Mouse (Mus musculus): ENCODE measurements around the gene Plekhg6.

Gene Plekhg6

DNA sequence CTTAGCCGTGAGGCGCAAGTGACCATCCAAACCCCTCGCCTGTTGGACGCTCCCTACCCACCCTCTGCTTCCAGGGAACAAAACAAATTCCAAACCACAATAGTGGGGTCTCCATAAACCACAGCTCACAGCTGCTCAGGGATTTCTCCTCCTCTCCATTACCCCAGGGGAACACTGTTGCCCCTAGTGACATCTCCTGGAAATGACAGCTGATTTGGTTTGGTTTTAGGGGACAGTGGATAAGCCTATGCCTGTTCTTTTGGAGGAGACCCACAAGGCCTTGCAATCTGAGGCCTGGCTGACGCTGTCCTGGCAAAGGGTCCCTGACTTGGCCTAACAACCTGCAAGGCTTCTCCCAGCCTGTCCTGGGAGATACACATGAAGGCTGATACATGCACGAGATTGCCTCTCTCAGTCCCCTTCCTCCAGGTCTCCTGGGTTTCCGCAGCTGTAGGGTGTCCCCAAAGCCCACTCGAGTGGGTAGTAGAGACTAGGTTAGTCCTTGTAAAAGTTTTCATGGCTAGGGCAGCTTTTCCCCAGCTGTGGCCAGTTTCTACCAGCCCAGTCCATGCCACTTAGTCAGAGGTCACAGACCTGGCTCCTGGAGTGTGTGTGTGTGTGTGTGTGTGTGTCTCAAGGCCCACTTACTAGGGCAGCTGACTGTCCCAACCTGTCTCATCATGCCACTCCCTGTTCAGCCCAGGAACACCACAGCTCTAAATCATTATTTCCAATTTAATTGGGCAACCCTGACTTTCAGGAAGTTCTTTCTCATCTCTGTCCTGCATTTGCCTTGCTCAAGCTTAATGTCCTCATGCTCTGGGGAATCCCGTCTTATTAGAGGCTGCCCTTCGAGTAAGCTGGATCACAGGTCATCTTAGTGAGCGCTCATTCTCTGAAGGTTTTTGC lies 4.7 kb upstream of the Plekhg6 start:
- no peak for DNase-seq (ENCODE audit: low read depth, low spot score)

DNA sequence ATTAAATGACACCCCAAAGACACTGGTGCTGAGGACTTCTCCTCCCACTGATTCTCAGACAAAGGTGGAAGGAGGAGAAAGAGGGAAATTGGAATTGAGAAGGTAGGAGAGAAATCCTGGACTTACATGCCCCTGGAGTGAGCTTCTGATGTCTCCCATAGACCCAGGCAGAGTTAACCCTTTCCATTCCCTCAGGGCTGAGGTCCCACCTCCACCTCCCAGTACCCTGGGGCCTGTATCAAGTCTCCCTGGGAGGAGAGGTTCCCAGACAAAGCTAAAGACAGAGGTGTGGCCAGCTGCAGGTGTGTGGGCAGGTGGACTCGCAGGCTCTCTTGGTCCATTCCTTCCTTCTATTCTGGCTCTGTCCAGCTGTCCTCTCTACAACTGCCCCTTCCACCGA lies 1.4 kb upstream of the Plekhg6 start:
- no peak for DNase-seq (ENCODE audit: low read depth, low spot score)

DNA sequence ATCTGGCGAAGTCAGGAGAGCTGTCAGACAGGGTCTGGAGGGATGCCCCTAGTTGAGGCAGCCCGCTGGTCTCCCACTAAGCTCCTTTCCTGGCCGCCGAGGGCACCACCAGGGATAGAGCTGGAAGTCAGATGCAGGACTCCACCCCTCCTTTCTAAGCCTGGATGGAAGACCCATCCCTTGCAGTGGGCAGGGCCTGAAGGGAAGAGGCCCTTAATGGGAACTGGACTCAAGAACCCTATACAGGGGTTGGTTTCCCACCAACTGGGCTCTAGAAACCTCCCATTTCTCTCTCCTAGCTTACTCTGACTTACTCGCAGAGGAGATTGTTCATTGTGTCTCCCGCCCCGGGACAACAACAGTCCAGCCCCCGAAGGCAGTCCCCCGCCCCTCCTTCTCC lies 812 bp downstream of the Plekhg6 start:
- DNase-seq (ENCODE audit: low read depth, low spot score) = no peak

DNA sequence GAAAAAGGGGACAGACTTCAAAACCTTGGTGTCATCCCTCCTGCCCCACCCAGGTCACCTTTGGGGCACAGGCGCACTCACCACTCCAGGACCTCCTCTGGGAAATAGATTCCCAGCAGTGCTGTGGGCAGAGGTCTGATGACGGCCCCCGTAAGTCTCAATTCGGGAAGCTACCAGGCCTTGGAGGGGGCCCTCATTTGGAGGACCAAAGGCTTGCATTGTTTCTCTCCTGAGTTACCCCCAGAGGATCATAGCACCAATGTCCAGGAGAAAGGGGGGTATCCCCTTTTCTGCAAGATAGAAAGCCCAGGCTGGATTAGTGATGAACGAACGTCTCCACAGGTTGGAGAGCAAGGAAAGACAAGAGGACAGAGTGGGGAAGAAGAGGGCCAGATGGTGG lies 2.0 kb downstream of the Plekhg6 start:
- DNase-seq (ENCODE audit: low read depth, low spot score) = no peak

DNA sequence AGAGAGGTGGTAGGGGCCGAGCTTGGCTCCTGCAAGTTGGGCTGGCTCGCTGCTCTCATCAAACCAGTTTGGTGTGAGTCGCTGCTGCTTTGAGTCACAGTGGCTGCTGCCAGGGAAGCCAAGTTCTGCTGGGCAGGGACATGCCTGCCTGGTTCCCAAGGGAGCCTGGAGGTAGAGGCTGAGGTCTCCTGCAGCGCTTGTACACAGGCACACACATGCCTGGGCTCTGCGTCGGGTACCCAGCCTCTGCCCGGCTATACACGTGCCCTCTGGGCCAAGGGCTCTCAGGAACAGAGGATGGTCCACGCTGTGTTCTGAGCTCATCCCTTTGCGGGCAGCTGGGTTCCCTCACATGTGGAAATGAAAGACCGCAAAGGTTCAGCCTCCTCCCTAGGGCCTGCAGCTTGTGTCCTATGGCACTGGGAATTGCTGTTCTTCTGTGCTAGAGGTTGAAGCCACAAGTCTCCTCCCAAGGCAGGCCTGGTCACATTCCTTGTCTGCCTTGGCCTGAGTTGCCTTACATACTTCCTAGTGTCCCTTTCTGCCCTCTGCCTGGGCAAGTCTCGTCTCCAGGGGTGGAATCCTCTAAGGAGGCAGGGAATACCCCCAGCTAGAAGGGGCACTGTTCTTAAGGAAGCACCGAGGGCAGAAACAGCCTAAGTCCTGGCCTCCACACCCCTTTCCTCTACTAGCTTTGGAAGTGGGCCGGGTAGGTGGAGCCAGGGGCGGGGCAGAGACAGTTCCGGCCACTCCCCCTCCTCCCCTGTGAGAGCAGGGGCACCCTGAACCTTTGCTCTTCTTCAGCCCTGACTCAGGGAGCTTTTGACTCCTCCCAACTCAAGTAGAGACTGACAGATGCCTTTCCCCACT lies 2.8 kb downstream of the Plekhg6 start:
- DNase-seq (ENCODE audit: low read depth, low spot score) = no peak

DNA sequence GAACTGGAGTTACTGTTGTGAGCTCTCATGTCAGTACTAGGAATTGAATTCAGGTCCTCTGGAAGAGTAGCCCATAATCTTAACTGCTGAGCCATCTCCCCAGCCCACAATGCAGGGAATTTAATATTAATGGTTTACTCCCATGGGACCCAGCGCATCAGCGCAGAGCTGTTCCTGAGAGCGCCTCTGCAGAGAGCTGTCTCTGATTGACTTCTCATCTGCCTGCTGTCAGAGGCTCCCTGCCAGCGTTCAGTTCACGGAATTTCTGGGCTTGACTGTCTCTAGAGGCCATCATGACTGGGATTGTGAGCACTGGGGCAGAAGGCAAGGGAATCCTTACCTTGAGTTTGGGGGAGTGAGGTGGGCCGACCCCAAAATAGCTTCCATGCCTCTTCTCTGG lies 3.6 kb downstream of the Plekhg6 start:
- no peak for DNase-seq (ENCODE audit: low read depth, low spot score)

DNA sequence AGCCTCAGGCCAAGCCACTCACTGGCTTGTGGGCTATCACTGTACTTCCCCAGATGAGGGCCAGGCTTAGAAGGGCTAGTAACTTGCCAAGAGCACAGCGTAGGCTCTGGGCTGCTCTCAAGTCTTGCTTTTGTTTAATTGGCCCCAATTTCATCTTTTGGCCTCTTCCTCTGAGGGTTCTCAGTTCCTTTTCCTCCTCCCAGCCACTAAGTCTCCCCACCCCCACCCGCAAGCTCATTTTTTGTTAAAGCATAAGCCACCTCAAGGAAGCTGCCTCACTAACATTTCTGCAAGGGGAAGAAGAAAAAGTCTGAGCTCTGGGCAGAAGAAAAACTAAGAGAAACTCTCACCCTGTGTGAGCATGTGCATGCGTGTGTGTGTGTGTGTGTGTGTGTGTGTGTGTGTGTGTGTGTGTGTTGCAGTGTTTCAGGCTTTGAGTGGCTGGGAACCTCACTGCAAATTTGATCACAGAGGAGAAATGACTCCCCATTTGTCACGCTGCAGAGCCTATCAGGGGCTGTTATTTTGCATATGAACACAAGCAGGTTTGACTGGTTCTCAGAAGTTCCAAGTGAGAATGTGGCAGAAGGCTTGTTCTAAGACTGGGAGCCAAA lies 12.7 kb downstream of the Plekhg6 start:
- no peak for DNase-seq (ENCODE audit: low read depth, low spot score)

DNA sequence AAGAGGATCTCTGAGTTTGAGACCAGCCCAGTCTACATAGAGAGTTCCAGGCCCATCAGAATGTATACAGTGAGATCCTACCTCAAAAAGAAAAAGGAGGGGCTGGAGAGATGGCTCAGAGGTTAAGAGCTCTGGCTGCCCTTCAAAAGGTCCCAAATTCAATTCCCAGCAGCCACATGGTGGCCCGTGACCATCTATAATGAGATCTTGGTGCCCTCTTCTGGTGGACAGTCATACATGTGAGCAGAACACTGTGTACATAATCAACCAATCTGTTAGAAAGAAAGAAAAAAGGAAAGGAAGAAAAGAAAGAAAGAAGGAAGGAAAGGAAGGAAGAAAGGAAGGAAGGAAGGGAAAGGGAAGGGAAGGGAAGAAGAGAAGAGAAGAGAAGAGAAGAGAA lies 14.5 kb downstream of the Plekhg6 start:
- DNase-seq (ENCODE audit: low read depth, low spot score) = no peak

DNA sequence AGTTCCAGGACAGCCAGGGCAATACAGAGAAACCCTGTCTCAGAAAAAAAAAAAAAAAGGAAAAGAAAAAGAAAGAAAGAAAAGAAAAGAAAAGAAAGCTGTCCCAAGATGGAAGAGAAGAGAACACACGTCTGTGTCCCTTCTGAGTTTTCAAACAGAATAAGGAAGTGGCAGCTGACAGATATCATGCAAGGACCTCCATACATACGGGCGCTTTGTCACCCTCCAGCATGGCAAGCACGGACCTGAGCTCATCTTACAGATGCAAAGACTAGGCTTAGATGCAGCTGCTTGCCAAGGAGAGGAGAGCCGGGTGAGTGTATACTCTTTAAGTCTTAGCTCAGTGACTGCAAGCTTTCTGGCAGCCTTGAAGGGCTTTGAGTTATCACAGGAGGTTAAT lies 15.1 kb downstream of the Plekhg6 start:
- DNase-seq (ENCODE audit: low read depth, low spot score) = no peak

DNA sequence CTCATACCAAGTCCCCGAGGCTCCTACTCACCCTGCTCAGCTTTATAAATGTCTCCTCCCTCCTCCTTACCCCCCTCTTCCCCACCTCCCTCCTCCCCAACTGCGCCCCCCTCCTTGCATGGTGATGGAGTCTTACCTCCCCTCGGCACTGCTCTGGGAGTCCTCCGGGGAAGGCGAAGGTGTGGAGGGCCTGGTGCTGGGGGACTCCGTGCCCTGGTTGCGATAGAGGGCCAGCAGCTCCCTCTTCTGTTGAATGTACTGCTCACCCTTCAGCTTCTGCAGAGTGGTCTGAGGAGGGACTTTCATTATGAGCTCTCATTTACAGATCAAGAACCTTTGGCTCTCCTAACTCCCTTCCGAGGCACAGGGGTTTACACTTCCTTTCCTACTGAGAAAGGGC lies 16.1 kb downstream of the Plekhg6 start:
- no peak for DNase-seq (ENCODE audit: low read depth, low spot score)

DNA sequence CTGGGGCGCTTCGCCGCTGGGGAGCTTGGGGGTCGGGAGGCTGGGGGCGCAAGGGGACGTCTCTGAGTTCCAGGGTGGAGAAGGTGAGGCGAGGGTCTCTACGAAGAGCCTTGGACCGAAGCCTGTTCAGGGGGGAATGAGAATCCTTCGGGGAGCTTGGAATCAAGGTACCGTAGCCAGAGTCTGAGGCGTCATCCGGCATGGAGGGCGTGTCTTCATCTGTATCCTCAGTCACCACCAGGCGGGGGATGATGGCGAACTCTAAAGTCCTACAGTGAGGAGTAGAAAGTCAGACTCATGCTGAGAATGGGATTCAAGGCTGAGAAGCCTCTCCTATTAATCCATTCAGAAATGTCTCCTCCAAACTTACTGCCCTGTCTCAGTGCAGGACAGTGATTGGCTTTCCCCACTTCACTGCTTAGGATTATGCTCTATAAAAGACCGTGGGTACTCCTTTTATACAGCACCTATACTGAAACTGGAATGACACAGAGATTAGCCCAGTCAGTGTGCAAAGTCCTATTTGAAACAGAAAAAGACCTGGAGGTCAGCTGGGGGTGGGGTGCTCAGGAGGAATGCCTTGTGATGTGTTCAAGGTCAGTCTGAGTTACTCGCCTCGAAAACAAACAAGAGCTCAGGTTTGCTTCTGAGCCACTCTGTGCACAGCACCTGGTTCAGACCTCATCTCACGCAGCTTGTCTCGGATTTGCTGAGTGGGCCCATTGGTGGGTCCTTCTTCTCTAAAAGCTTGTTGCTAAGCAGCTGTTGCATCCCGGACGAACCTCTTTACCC lies 16.9 kb downstream of the Plekhg6 start:
- no peak for DNase-seq (ENCODE audit: low read depth, low spot score)

DNA sequence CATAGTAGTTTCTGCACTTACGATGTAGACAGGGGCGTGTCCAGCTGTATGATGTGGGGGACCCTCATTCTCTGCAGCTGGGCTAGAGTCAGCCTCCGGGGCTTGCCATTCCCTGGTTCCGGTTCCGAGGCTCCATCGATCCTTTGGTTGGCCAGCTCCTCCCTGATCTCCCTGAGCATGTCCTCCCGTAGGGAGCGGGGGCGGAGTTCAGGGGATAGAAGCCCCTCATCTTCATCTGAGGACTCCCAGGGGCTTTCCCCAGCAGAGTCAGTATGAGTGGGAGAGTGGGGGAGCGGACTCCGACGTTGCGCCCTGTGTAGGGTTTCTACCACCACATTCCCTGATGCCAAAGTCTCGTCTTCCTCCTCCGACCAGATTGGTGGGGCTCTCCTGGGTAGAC lies 17.6 kb downstream of the Plekhg6 start:
- no peak for DNase-seq (ENCODE audit: low read depth, low spot score)

DNA sequence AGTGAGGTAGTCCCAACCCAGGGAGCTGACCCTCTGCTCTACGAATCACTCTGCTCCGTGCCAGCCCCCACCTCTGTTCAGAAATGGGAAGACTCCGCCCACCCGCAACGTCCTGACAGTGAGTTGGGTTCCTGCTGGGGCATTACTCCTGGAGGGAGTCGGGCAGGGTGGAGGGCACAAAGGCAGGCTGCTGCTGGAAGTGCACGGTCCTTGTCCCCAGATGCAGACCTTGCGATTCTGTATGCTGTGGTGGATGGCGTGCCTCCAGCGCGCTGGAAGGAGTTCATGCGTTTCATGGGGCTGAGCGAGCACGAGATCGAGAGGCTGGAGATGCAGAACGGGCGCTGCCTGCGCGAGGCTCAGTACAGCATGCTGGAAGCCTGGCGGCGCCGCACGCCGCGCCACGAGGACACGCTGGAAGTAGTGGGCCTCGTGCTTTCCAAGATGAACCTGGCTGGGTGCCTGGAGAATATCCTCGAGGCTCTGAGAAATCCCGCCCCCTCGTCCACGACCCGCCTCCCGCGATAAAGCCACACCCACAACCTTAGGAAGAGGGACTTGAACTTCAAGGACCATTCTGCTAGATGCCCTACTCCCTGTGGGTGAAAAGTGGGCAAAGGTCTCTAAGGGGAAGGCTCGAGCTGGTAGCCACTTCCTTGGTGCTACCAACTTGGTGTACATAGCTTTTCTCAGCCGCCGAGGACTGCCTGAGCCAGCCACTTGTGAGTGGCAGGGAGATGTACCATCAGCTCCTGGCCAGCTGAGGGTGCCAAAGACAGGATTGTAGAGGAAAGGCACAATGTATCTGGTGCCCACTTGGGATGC lies 18.9 kb downstream of the Plekhg6 start:
- DNase-seq (ENCODE audit: low read depth, low spot score) = no peak

DNA sequence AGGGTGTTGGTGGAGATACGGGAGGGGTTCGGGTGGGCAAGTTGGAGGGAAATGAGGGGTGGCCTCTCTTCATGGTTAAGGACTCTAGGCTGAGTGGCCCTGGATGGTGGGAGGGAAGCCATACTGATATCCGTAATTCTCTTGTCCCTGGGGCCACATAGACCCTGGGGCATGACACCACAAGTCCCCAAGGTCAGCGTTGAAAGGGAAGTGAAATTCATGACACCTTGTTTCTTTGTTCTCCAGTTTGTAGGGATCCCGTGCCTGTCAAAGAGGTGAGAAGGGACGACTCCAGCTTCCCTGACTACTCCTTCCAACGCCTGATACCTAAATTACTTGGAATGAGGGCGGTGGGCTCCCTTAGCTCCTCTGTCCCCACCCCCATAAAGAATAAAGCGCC lies 19.7 kb downstream of the Plekhg6 start:
- DNase-seq (ENCODE audit: low read depth, low spot score) = no peak

DNA sequence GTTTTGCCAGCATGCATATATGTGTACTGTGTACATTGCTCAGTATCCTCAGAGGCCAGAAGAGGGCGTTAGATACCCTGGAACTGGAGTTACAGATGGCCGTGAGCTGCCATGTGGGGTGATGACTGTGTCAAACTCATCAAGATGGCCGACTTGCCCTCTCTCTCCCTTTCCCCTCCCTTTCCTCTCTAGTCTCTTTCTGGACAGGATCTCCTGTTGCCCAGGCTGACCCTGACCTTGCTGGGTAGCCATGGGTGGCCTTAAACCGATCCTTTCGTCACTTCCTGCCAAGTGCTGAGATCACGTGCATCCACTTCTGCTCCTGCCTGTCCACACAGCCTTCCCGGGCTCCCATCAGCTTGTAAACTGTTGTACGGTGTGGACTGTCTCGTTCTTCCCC lies 20.6 kb downstream of the Plekhg6 start:
- no peak for DNase-seq (ENCODE audit: low read depth, low spot score)

DNA sequence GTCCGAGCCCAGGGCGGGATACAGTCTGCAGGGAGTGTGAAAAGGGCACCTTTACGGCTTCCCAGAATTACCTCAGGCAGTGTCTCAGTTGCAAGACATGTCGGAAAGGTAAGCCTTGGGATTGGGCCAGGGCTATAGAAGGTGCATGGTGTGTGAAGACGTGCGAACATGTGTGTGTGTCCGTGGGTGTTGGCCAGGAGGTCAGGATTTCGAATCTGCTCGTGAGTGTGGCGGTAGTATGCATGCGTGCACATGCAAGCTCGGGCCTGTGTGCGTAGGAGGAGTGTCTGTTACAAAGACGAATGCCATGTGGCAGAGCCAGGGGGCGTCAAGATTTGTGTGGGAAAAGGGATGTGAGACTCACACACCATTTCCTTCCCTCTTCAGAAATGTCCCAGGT lies 23.3 kb downstream of the Plekhg6 start:
- DNase-seq (ENCODE audit: low read depth, low spot score) = no peak

DNA sequence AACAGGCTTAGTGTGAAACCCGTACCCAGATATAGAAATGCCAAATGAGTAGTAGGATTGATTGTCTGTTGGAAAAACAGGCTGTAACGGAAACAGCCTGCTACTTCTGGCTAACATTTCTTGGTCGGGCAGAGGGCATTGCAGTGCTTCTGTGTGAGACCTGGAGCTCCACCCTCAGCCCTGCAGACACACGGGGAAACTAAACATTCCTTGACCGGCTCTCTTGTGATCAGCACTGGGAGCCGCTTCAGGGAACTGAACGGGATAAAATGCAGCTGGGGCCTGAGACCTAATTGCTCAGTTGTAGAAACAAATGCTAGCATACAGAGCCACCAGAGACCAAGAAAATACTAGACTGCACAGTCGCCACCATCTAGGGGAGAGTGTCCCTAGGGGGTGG lies 24.3 kb downstream of the Plekhg6 start:
- DNase-seq (ENCODE audit: low read depth, low spot score) = no peak

DNA sequence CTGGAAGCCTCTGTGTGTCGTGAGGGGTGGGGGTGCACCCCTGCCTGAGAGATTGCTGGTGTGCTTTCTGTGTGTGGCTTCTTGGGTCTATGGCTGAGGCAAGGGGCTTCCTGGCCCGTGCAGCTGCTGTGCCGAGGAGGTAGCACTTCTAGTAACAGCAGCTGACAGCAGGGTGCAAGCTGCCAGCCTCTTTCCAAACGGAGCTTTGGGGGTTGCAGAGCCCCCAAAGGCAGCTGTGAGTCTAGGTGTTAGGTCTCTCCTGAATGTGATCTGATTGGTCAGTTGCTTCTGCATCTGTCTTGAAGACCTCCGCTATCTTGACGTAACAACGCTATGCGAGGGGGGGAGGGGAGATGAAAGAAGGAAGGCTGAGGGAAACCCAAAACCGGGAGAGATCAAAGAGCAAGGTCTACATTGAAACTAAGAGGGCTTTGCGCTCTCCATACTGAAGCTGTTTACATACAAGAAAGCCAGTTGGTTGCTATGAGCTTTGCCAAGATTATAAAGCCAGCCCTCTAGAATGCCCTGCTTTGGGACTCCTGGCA lies 25.3 kb downstream of the Plekhg6 start:
- DNase-seq (ENCODE audit: low read depth, low spot score) = no peak

DNA sequence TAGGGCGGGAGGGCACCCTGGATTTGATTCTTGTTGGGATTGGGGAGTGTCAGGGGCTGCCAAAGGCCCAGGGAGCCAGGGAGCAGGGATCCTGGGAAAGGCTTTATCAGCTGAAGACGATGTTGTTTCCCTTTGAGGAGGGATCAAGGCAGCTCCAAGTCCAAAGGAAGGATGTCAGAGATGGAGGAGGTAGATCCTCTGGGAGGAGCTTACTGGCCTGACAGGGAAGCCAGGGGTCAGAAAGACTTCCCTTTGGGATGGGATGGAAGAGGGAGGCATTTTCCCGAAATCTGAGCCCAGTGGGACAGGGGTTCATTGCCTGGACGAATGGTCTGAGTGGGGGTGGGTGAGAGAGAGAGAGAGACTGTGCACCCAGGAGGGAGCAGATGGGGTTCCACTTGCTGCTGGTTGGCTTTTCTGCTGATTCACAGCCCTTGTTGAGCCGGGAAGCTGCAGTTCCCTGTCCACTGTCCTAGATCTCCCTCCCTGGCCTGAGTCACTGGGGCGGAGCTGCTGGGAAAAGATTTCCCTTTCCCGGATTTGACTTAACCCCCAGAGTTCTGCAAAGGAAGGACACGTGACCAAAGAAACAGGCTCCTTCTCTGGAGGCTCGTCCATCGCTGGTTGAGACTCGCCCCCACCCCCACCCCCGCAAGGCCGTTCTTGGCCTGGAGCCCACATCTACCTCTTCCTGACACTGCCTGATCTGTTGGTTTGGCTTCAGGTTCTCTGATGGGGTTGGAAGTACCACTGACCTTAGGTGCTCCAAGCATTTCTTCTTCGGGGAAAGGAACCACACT lies 26.0 kb downstream of the Plekhg6 start:
- no peak for DNase-seq (ENCODE audit: low read depth, low spot score)

DNA sequence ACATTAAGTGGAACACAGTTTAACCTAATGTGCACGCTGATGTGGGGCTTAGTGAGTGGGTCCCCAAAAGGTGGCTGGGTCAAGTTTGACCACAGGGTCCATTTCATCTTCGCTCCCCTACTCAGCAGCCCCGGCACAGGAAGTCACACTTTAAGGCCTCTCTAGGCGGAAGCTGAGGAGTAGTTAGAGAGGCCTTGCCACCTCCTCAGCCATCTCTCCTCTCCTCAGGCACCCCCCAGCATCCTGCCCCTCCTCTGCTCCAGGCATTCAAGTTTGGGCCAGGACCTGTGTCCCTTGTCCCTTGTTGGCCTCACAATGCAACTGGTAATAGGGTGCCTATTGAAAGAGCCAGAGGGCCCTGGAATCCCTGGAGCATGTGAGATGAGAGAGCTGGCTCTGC lies 26.9 kb downstream of the Plekhg6 start:
- no peak for DNase-seq (ENCODE audit: low read depth, low spot score)
